Mouse (Mus musculus): ENCODE data around the gene Gm4187. TPM values are rescaled to one million over a fixed set of nuclear protein-coding genes. Genes with fewer than 3 reads are reported as not detected.
"Not testable (repeated sequence)": the region's sequence is repeated elsewhere in the genome, so short reads cannot be mapped to it uniquely, and the experiment has no call there.

The Gm4187 gene
- total RNA-seq (2021): not detected

DNA sequence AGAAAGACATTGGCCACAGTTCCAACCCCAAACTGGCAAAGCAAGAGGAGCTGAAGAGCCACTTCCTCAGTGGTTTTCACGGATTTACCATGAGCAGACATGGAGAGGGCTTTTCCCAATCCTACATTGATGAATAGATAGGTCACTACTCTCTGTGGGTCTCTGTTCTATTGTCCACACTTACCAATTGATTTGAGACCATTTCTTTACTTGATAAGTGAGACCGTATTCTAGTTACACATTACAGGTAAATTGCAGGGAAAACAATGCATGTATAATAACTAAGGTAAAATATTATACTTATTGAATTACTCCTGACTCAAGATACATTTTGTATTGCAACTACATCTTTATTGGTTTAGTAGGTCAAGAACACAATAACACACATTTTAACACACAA lies at the start of gene Gm4187:
Gm4187 (minus strand) TSS at position 101 of the 400 bp plus-strand sequence.
- DNase-seq; intact Hi-C loops (cut with DNase I): not testable (repeated sequence)

DNA sequence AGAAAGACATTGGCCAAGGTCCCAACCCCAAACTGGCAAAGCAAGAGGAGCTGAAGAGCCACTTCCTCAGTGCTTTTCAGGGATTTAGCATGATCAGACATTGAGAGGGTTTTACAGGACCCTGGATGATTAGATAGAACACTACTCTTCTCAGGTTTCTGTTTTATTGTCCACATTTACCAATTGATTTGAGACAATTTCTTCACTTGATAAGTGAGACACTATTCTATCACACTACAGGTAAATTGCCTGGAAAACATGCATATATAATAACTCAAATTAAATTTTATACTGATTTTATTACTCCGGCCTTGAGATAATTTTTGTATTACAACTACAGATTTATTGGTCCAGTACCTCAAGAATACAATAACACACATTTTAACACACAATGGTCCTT lies 41.4 kb upstream of the Gm4187 start, which contains the start of gene Gm8660:
Gm8660 (minus strand) TSS at position 101 of the 400 bp plus-strand sequence.
- intact Hi-C loops (cut with DNase I); DNase-seq: not testable (repeated sequence)

Other genes with a start within 250 kb of the Gm4187 start
- gene Gm16451, start 211.5 kb downstream of the Gm4187 start, total RNA-seq (2021): not detected
- gene Gm10666, start 195.0 kb downstream of the Gm4187 start, total RNA-seq (2021): not detected
- gene Vmn1r142, start 165.7 kb downstream of the Gm4187 start, total RNA-seq (2021): not detected
- gene Vmn1r143, start 140.3 kb downstream of the Gm4187 start, total RNA-seq (2021): not detected
- gene Gm8653, start 128.5 kb downstream of the Gm4187 start, total RNA-seq (2021): not detected
- not detected for gene Gm8453, start 100.2 kb downstream of the Gm4187 start, total RNA-seq (2021)
- not detected for gene Gm8660, start 41.3 kb upstream of the Gm4187 start, total RNA-seq (2021)
- gene Vmn1r148, start 83.9 kb upstream of the Gm4187 start, total RNA-seq (2021): not detected
- not detected for gene Vmn1r149, start 108.5 kb upstream of the Gm4187 start, total RNA-seq (2021)
- not detected for gene Gm10665, start 134.4 kb upstream of the Gm4187 start, total RNA-seq (2021)
- not detected for gene Vmn1r151, start 170.0 kb upstream of the Gm4187 start, total RNA-seq (2021)
- gene Vmn1r152, start 193.2 kb upstream of the Gm4187 start, total RNA-seq (2021): not detected
- not detected for gene Gm8677, start 205.2 kb upstream of the Gm4187 start, total RNA-seq (2021)
- gene Gm4201, start 235.6 kb upstream of the Gm4187 start, total RNA-seq (2021): not detected